Mouse (Mus musculus): ENCODE results near the gene Olfr1179.

DNA sequence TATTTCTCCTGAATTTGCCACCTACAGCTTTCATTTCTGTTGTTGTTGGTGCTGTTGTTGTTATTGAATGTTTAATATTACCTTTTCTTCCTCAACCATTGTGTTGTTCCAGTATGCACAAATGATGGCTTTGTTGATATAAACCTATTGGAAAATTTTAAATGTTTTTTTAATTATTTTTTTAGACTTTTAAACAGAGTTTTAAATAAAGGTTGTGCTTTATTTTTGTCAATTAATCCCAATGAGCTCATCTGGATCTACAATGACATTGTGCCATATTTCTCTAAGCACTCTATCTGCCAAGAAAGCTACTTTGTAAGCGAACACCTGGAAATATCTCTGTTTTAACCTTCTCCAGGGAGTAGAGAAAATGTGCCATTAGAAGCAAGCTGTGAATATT, 19.5 kb downstream of the Olfr1179 start, which contains the start of gene Olfr1178:
- TF ChIP-seq CTCF (IDR thresholded peaks at IDR 0.05; ENCODE audit: insufficient read depth, low read depth, low read length) (no peak), POLR2A (IDR thresholded peaks at IDR 0.05; ENCODE audit: insufficient read depth, low read depth, low read length) (no peak)
